Mouse (Mus musculus) frontal cortex, postnatal 10 days (tissue): ENCODE results near the gene Cers5.
"Not testable (repeated sequence)": the region's sequence is repeated elsewhere in the genome, so short reads cannot be mapped to it uniquely, and the experiment has no call there.

Source experiments
- DNase-seq, 2 experiments: peaks; one replicate each; pipeline ENCODE4 v3.0.0; 2022; ENCODE audit warnings: low spot score in 2 of 2, mixed read lengths in 1 of 2

Gene Cers5

DNA sequence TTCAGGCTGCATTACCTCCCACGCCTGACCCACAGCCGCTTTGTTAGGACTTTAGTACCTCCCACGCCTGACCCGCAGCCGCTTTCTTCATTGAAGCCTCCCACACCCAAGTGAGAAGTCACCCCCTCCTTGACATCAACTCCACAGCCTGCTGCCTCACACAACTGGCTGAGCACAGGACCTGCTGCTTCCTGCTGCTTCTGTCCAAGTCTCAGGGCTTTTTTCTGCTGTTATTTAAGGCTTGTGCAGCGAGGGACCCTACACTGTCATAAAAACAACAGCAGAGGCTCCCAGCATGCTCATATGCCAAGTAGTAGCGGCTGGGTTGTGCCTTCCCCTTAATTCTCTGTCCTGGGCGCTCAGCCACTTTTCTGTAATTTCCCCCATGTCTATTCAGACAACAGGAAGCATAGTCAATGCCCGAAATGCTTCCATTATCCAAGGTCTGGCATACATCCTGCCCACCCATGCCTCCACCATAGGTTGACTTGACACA lies 15.0 kb upstream of the Cers5 start:
- peak in 1 of 2 experiments; percentile 14 for DNase-seq

DNA sequence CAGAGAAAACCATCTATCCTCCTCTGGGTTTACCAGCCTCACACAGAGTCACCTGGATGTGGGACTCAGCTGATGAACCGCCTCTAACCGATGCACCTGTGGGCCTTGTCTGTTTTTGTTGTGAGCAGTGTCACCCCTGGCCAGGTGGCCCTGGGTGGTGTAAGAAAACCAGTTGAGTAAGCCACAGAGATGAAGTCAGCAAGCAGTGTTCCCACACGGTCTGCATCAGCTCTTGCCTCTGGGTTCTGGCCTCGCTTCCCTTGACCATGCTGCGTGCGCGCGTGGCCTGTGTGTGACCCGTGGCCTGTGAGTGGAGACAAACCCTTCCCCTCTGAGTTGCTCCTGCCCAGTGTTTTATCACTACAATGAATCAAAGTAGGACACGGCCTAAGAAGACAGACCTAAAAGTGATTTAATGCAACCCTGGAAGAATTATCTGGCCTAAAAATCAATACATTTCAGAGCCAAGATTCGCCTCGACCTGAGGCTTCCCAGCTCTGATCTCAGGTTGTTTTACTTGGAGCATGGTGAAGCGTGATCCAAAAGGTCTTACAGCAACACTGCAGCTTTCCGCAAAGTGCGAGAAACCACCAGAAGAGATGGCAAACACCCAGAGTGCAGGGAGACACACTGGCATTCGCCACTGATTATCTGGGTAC lies 6.1 kb upstream of the Cers5 start:
- DNase-seq = no peak

DNA sequence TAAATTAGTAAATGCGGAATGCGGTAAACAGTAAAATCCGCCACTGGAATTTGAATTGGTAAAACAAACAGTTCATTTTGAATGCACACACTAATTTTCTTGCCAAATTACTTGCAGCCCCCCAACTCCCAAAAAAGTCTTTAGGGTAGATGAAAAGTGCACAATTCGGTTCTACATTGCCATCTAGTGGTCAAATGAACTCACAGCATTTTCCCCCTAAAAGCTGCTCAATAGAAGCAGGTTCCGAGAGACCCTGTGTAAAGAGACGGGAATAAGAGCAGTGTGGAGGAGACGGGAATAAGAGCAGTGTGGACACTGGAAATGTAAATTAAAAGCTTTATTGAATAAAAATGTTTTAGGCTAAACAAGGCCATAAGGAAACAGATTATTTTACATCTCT lies 5.5 kb upstream of the Cers5 start:
- peak in 1 of 2 experiments; percentile 25 for DNase-seq

GRCm38 (mm10) chr15:99772925-99773324 lies 240 bp upstream of the Cers5 start:
- no peak for DNase-seq

GRCm38 (mm10) chr15:99772277-99772880 lies 306 bp downstream of the Cers5 start:
- peak; percentile 75 to 83 for DNase-seq

DNA sequence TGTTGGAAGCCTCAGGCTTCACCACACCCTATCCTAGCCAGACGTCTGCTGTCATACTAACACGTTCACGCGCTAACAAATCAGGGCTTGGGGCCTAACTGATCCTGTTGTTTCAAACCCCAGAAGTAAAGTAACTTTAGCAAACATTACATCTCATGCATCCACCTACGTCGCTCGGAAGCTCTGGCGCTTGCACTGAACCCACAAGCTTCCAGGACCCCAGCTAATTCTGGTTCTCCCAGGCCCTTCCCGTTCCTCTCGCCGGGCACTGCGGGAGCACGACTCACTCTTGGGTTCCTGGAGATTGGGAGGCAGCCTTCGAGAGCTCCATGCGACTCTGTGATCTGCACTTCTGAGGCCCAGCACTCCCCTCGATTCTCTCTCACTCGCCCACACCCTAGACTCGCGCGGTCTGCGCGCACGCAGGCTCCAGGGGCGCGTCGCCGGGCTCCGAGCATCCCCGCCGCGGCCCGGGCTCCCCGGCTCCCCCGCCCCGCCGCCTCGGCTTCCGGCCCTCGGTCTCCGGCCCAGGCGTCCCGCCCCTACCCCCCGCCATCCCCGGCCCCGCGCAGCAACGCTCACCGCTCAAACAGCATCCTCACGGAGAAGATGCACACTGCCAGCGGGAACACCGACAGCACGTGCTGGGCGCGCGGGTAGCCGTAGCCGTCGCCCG lies 946 bp downstream of the Cers5 start:
- DNase-seq = peak in 1 of 2 experiments; percentile 38

GRCm38 (mm10) chr15:99771004-99771500 lies 1.6 kb downstream of the Cers5 start:
- DNase-seq = no peak

GRCm38 (mm10) chr15:99768761-99769160 lies 3.9 kb downstream of the Cers5 start:
- no peak for DNase-seq

GRCm38 (mm10) chr15:99767467-99767866 lies 5.2 kb downstream of the Cers5 start:
- DNase-seq = no peak

- DNase-seq = no peak
Measured at GRCm38 (mm10) chr15:99754204-99754603, 18.5 kb downstream of the Cers5 start.

DNA sequence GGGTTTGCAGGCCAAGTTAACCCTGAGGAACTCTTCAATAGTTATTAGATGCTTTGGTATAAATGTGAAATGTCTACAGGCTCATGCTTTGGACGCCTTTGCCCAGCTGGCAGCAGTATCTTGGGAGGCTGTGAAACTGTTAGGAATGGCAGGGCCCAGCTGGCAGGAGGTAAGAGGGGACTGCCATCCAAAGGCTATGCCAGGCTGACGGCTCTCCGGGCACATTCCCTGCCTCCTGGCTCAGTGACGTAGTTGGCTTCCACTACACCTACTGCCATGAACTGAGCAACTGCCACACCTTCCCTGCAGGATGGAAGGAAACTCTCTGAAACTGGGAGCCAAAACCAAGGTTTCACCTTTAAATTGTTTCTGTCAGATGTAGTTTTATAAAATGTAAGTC lies 32.5 kb downstream of the Cers5 start:
- DNase-seq = no peak

GRCm38 (mm10) chr15:99736675-99737074 lies 36.0 kb downstream of the Cers5 start:
- no peak for DNase-seq

- peak; percentile 100 for DNase-seq
Measured at GRCm38 (mm10) chr15:99735631-99736030, 37.1 kb downstream of the Cers5 start.

DNA sequence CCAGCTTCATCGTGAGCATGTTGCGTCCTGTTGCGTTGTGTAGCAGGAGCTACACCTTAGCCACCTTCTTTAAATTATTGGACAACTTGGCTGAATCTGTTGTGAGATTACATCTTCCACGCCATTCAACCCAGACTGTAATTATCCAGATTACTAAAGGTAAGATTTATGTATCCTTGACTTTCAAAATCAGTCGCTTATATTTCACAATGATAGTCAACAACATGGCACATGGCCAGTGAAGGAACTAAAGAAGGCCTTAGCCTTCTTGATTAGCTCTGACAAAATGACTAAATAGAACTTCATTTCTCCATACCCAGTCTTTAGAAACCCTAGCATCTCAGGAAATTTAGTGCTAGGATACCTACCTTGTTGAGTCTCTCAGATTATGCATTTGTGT lies 39.5 kb downstream of the Cers5 start:
- DNase-seq = no peak

- DNase-seq = no peak
Measured at GRCm38 (mm10) chr15:99731678-99732077, 41.0 kb downstream of the Cers5 start.

DNA sequence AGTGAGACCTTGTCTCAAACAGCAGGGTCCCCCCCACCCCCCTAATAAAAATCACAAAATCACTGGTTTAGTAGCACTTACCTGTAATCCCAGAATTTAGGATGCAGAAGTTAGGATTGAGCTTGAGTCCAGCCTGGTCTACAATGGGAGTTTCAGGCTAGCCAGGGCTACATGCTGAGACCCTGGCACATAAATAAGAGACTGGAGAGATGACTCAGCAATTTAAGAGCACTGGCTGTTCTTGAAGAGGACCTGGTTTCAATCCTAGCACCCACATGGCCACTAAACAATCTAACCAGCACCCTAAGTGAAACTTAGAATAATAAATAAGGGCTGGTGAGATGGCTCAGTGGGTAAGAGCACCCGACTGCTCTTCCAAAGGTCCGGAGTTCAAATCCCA lies 41.5 kb downstream of the Cers5 start:
- DNase-seq = no peak

DNA sequence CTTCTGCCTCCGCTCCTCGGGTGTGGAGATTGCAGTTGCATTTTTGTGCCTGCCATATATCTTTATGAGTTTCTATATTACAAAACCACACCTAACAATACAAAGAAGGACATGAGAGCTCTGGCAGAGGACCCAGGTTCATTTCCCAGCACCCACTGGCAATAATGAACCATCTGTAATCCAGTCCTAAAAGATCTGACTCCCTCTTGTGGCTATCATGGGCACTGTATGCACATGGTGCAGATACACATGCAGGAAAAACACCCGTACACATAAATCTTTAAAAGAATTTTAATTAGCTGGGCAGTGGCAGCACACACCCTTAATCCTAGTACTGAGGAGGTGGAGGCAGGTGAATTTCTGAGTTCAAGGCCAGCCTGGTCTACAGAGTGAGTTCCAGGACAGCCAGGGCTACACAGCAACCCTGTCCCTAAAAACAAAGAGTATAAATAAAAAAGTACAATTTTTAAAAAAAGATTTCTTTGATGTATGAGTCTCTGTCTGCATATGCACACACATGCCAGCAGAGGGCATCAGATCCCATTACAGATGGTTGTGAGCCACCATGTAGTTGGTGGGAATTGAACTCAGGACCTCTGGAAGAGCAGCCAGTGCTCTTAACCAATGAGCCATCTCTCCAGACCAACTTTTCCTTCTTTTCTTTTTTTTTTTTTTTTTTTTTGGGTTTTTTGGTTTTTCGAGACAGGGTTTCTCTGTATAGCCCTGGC lies 43.5 kb downstream of the Cers5 start:
- DNase-seq = no peak

GRCm38 (mm10) chr15:99728211-99728610 lies 44.5 kb downstream of the Cers5 start:
- no peak for DNase-seq

- DNase-seq = no peak
Measured at GRCm38 (mm10) chr15:99727525-99727924, 45.2 kb downstream of the Cers5 start.

DNA sequence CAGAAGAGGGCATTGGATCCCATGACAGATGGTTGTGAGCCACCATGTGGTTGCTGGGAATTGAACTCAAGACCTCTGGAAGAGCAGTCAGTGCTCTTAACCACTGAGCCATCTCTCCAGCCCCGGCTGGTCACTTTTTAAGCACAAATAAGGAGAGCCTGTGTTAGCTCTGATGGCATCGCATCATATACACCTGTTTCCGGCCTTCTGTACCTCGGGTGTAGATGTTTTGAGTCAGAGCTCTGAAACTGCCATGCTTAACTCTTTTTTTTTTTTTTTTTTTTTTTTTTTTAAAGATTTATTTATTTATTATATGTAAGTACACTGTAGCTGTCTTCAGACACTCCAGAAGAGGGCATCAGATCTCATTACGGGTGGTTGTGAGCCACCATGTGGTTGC lies 45.6 kb downstream of the Cers5 start:
- DNase-seq = not testable (repeated sequence)

- DNase-seq = no peak
Measured at GRCm38 (mm10) chr15:99726549-99726948, 46.1 kb downstream of the Cers5 start.
